Mouse (Mus musculus) brain, adult 2 months (tissue): ENCODE data around the gene Bean1.

ENCODE experiments used
- DNase-seq: peaks from one replicate; pipeline ENCODE4 v3.0.0; 2011; ENCODE audit warnings: low read depth, low spot score

The Bean1 gene

GRCm38 (mm10) chr8:104170118-104171049 is at the start of gene Bean1:
Gene Bean1, plus strand, starts transcription at chr8:104170442.
- DNase-seq: peak; percentile 43

GRCm38 (mm10) chr8:104121640-104122416 is 48.4 kb upstream of the Bean1 start:
- DNase-seq: no peak

GRCm38 (mm10) chr8:104123080-104123657 is 47.1 kb upstream of the Bean1 start:
- DNase-seq: no peak

- no peak for DNase-seq
These were observed 45.7 kb upstream of the Bean1 start for GRCm38 (mm10) chr8:104124534-104124933.

- peak; percentile 93 for DNase-seq
These were observed 42.9 kb upstream of the Bean1 start for GRCm38 (mm10) chr8:104127160-104127883.

- no peak for DNase-seq
These were observed 39.3 kb upstream of the Bean1 start for GRCm38 (mm10) chr8:104130916-104131315.

GRCm38 (mm10) chr8:104131414-104131975 is 38.7 kb upstream of the Bean1 start:
- peak; percentile 58 for DNase-seq

GRCm38 (mm10) chr8:104134521-104134920 is 35.7 kb upstream of the Bean1 start:
- no peak for DNase-seq

- DNase-seq: no peak
These were observed 34.0 kb upstream of the Bean1 start for GRCm38 (mm10) chr8:104136277-104136676.

- DNase-seq: no peak
These were observed 32.6 kb upstream of the Bean1 start for GRCm38 (mm10) chr8:104137636-104138035.

- no peak for DNase-seq
These were observed 29.6 kb upstream of the Bean1 start for GRCm38 (mm10) chr8:104140611-104141010.

GRCm38 (mm10) chr8:104142415-104142814 is 27.8 kb upstream of the Bean1 start:
- no peak for DNase-seq

- no peak for DNase-seq
These were observed 26.9 kb upstream of the Bean1 start for GRCm38 (mm10) chr8:104143379-104143778.

GRCm38 (mm10) chr8:104144434-104145216 is 25.6 kb upstream of the Bean1 start:
- DNase-seq: peak; percentile 30

- peak; percentile 87 for DNase-seq
These were observed 24.1 kb upstream of the Bean1 start for GRCm38 (mm10) chr8:104145981-104146689.

GRCm38 (mm10) chr8:104146717-104147494 is 23.3 kb upstream of the Bean1 start:
- no peak for DNase-seq

- no peak for DNase-seq
These were observed 22.3 kb upstream of the Bean1 start for GRCm38 (mm10) chr8:104147947-104148346.

GRCm38 (mm10) chr8:104160731-104161130 is 9.5 kb upstream of the Bean1 start:
- no peak for DNase-seq

- no peak for DNase-seq
These were observed 781 bp upstream of the Bean1 start for GRCm38 (mm10) chr8:104169461-104169860.
